Mouse (Mus musculus): ENCODE results near the gene Olfr672.
"Not testable (repeated sequence)": the region's sequence is repeated elsewhere in the genome, so short reads cannot be mapped to it uniquely, and the experiment has no call there.

GRCm38 (mm10) chr7:105033836-105034235, 32.0 kb upstream of the Olfr672 start:
- TF ChIP-seq CTCF, EP300 (IDR thresholded peaks at IDR 0.05; ENCODE audit: low read depth): not testable (repeated sequence)

Data from liver, embryonic 14.5 days (tissue).